Mouse (Mus musculus) monocyte, adult 2 months (primary cell): Measurements from ENCODE around the gene Mylip.

ENCODE experiments used
- DNase-seq, 2 experiments: peaks; one replicate each; pipeline ENCODE4 v3.0.0; 2022; ENCODE audit warnings: low spot score in 2 of 2, low read depth in 1 of 2

Gene Mylip

DNA sequence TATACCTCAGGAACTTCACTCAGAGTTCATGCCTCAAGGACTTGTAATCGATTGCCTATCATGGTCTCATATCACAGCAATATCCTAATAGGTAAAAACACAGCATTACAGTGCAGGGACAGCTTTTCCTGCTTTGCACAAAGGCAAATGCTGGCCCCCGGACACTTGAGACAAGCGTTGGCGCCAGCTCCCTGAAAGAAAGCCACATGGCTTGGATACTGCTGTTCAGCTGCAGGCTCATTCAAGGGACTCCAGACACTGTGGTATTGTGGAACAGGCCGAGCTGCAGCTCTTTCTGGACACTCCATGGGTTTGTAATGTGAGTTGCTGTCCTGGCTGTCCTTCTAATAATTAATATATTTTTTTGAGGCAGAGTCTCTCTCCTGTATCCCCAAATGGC, 34.4 kb downstream of the Mylip start:
- DNase-seq, result no peak

DNA sequence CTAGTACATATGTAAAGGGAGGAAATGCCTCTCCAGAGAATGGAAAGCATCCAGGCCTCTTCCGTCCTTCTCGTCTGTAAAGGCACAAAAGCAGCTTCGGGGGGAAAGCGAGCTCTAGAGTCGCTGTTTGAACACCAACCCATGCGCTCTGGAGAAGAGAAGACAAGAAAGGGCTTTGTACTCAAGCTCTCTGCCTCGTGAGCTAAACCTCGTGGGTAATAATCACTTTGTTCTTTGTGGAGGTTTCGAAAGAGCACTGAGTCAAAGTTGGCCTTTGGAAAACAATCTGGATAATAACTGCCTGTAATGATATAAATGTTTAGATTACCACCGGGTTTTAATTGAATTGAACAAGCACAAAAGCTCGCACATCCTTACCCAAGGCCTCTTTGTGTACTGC, 39.7 kb downstream of the Mylip start:
- no peak for DNase-seq

DNA sequence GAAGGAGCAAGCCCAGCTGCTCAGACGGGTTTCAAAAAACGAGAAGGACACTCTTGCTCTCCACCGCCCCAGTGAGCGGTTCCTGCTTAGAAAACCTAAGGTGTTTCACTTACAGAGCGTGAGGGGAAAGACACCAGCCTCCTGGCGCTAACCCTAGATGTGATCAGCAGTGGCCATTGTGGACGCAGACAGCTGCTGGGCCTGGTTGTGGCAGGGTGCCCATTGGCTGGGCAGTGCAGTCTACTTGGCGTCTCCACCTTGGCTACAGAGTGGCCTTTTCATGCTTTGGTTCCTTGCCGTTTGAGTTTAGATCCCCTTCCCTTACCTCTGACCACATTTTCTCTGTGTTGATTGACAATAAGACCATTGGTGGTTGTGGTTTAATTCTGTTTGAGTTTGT, 47.6 kb downstream of the Mylip start:
- no peak for DNase-seq

DNA sequence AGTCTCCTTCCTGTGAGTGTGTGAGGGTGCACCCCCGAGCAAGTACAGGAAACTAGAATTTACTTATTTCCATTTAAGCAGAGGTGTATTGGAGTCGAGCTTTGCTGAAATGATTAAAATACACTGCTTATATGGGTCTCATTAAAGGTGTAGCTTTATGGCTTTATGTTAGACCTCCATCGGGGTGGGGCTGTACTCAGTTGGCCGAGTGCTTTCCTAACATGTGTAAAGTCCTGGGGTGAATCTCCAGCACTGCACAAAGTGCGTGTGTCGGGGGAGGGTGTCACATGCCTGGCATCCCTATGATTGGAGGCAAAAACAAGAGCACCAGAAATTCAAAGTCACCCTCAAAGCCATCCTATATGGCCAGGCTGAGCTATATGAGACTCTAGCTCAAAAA, 49.3 kb downstream of the Mylip start:
- DNase-seq, result no peak

DNA sequence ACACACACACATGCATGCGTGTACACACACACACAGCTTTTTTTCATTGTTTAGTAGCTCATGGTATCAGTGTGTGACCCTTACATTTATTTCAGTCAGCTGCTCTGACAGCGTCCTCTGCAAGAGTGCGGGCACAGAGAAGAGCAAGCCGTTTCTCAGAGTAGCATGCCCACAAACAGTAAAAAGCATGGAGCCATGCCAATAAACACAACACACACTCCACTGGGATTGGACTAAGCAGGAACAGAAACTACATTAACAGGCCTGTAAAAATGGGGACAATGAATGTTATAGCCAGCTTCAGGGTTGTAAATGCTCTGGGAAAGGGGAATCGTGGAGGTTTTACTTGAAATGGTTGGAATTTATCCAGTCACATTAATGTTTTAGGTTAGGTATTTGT, 50.7 kb downstream of the Mylip start:
- DNase-seq, result no peak

DNA sequence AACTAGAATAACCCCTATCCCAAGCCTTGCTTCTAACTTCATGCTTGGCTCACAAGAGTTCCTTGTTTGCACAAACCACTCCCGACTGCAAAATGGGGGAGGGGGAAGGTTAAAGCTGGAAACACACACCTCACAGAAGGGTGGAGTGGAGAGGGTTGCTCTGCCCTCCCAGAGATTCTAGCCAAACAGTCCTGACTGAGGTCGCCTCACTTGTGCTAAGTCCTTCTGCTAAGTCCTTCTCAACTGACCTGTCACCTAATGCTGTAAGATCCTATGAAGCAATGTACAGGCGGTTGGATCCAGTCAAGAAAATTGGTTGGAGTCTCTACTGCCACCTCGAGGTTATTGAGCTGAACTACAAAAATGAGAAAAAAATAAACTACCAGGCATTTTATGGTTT, 52.9 kb downstream of the Mylip start:
- DNase-seq, result no peak

DNA sequence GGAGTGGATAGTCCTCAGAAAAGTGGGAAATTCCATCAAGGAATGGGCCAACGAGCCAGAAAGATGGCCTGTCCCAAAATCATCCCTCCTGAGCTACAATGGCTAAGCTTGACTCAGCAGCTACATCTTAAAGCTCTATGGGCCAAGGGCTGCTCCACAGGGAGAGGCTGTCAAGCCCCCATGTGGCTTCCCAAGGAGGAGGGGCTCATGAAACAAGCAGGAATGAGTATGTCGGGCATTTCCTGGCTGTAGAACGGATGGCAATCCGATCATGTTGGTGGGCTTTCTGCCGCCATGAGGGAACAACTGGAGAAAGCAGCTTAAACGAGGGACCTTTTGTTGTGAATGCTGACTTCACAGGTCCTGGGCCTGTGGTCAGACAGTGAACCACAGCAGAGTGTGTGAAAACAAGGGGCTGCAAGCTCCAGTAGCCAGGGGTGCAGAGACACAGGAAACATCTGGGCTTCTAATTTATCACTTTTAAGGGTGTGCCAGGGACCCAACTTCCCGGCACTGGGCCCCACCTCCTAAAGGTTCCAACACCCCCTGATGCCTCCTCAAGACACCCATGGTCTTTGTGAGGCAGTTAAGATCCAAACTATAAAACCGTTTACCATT, 53.5 kb downstream of the Mylip start:
- DNase-seq, result no peak

DNA sequence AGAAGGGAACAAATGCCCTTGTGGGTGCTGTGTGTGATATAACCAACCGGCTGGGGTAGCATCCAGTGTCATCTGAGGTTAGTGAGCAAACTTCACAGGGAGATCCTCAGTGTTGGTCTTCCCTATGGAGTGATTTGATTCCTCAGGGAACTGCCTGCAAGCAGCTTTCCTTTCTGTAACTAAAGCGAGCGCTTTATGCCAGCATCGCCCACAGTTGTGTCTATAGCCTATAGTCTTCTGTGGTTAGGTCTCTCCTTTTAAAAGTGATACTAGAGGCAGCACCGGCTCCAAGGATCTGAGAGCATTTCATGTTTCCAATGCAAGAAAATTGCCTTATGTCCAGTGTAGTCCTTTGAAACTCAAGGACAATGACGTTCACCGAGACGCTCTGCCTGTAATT, 54.7 kb downstream of the Mylip start:
- DNase-seq, result no peak

DNA sequence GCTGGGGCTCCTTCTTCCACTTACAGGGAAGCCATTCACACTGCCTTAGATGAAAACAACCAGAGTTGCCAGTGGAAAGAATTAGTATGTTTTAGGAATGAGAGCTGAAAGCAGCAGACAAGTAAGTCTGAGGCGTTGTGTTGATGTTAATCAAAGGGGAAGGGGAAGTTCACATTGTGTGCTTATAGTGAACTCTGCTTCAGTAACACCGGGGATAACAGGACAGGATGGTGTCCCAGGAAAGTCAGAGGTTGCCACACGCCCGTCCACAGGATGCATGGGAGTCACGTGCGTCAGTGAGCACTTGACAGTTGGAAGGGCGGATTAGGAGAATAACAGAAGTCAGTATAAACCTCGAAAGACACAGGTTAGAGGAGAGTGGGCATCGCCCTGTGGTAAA, 55.1 kb downstream of the Mylip start:
- no peak for DNase-seq

DNA sequence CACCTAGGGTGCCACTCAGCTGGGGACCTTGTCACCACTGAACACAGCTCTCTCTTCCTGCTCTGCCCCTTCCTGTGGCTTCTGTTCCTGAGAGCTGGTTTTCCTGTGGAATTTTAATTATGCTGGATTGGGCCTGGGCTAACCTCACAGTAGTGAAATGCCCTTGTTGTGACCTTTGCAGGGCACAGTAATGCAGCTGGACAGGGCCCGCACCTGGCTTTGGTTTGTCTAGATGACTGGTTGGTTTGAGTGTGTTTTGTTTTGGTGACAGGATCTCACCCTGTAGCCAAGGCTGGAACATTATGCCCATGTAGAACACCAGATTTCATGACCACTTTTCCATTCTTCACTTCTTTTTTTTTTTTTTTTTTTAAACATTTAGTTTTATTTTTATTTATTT, 57.1 kb downstream of the Mylip start:
- DNase-seq, result no peak

DNA sequence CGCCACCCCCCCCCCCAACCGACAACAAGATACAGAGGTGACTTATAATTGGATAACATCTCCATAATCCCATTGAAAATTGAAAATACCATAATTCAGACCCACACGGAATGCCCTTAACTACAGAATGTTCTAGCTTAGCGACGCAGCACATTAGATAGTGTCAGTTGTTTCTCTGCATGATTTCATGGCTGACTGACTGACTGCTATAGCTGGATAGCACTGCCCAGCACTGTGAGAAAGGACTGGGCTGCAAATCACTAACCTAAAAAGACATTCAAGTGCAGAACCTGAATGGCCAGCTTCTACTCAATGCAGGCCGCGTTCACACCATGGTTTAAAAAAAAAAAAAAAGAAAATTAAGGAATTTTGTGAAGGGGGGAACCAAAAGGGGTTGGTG, 62.9 kb downstream of the Mylip start:
- DNase-seq, result no peak

DNA sequence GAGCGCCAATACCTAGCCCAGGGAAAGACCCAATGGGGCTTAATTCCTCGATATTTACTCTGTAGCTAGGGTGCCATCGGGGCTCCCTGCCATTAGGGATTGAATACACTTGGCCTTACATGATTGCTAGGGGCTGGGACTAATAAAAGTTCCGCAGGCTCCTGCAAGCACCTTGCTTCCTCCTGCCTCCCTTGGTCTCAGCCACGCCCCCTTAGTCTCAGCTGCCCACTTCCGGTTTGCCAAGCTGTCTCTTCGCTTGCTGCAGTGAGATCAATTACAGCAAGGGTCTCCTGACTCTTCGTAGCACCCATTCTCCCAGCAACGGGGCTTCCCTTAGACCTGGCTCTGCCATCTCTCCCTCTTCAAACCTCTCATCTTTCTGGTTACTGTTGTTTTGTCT, 63.5 kb downstream of the Mylip start:
- no peak for DNase-seq

DNA sequence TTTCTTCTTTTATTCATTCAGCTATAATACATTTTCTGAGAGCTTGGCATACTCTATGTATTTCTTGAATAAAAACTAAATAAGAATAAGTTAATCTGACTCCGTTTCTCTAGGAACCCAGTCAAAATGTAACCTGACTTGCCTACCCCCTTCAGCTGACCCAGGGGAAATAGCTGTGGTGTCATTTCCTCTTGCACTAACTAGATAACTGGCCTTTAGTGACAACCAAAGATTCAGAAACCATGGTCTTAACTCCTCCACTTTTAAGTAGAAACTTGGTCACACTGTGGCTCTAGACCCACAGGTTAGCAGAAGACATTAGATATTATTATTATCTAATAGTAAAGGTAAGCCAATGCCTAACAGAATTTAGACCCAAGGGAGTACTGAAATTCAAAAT, 64.5 kb downstream of the Mylip start:
- no peak for DNase-seq

DNA sequence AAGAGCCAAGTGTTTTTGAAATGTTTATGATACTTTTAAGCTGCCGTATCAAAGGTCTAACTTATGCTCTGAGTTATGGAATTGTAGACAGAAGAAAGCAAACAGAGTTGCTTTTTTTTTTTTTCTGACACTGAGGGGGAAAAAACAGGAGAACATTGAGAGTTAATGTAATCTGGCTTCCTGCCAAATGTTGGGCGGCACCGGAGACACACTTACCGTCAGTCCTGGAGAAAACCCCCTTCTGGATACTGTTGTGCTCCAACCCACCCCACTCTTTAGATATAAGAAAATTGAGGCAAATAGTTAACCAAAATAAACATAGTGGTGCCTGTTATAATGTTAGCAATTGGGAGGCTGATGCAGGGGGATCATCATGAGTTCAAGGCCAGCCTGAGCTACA, 65.1 kb downstream of the Mylip start:
- no peak for DNase-seq

DNA sequence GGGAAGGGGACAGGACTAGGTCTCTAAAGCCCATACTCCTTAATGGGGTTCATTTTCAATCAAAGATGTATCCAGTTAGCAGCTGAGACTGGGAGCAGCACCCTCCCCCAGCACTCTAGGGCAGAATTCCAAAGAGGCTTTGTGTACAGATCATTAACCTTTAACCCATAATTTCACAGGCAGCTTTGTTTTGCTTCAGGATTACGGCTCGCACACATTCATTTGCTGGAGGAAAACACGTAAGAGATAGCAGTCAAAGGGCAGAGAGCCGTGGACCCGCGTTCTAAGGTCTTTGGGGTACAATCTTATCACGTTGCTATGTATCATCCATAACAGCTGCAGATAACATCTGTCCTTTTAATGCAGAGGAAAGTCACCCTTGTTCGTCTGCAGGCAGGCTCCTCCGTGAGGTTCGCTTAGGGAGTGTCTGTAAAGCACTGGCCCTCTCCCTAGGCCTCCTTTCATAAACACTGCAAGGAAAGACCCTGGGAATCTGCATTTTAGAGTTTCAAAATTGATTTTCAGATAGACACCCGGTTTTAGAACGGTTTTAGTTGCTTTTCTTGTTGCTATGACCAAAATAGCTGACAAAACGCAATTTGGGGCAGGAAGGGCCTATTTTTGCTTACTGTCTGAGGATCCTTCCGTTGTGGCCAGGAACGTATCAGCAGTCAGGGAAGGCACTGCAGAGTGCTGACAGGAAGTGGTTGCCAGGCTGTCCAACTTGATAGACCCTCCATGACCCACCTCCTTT, 65.7 kb downstream of the Mylip start:
- DNase-seq, result no peak

DNA sequence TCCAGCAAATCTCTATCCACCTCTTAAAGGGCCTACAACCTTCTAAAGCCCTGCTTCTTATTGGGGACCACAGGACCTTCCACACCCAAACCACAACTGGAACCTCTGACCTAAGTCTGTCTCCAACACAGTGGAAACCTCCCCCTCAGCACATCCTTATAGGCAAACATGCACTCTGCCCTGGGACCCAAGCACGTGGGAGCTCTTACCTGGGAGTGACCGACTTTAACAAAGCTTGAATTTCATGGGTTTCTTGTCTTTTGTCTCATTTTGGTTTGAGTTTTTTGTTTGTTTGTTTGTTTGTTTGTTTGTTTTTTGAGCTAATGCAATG, 66.3 kb downstream of the Mylip start:
- no peak for DNase-seq

DNA sequence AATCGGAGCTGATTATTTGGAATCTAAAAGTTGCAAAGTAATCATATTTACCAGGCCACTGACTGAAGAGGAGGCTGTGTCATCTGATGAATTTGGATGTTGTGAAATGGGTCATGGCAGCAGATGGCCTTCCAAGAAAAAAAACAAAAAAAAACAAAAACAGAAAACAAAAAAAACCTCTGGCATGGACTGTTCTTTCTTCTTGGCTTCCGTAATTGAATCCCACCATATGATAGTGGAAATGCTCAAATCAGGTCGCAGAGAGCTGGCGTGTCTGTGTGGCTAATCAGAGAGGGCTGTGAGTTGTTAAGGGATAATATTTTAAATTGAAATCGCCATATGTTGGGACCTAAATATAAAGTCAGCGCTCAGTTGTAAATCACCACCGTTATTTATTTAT, 67.9 kb downstream of the Mylip start:
- DNase-seq, result no peak

DNA sequence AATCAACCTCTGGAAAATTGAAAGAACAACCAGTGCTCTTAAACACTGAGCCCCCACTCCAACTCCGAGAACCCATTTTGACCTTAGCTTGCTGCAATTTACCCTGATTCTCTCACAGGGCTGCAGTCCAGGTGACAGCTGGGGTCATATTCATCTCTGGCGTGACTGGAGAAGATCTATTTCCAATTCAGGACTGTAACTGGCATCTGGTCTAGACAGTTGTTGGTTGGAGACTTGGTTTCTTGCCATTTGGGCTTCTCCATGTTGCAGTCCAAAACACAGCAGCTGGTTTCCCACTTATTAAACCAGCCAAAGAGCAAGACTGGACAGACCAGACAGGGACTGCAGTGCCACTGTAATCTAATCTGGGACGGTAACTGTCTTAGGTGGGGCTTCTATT, 70.6 kb downstream of the Mylip start:
- DNase-seq, result no peak

DNA sequence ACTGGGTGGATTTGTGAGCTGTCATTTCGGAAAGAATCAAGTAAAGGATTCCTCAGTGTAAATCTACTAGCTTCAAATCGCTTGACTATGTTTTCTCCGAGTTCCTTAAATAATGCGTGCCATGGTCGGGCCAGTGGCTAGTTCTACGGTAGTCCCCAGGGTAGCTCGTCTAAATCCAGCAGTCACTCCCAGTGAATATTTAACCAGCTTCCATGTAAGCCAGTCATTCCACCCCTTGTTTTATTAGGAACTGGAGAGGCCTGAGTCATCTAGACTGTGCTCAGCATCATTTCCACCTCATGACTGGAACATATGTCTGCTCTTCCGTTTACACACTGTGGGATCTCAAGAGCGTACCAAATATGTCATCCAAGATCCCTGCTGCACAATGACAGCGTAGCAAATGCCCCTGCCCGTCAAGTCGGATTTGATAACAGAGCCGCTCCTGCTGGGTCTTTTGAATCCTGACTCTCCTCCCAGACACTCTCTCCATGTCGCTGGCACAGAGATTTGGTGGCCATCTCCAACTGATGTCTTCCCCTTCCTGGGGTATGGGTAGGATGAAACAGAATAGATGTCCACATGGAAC, 71.9 kb downstream of the Mylip start:
- no peak for DNase-seq
